Mouse (Mus musculus) cerebellum, adult 8-10 months (tissue): ENCODE results near the gene Rhd.

Source experiments
- DNase-seq: peaks from one replicate; pipeline ENCODE4 v3.0.0; 2022

Rhd gene

GRCm38 (mm10) chr4:134914122-134914863 lies 50.0 kb downstream of the Rhd start:
- DNase-seq: no peak

GRCm38 (mm10) chr4:134914864-134915209 lies 50.5 kb downstream of the Rhd start, which contains the start of gene Tmem50a:
Gene Tmem50a, minus strand, starts transcription at chr4:134915024.
- DNase-seq: peak; percentile 76

DNA sequence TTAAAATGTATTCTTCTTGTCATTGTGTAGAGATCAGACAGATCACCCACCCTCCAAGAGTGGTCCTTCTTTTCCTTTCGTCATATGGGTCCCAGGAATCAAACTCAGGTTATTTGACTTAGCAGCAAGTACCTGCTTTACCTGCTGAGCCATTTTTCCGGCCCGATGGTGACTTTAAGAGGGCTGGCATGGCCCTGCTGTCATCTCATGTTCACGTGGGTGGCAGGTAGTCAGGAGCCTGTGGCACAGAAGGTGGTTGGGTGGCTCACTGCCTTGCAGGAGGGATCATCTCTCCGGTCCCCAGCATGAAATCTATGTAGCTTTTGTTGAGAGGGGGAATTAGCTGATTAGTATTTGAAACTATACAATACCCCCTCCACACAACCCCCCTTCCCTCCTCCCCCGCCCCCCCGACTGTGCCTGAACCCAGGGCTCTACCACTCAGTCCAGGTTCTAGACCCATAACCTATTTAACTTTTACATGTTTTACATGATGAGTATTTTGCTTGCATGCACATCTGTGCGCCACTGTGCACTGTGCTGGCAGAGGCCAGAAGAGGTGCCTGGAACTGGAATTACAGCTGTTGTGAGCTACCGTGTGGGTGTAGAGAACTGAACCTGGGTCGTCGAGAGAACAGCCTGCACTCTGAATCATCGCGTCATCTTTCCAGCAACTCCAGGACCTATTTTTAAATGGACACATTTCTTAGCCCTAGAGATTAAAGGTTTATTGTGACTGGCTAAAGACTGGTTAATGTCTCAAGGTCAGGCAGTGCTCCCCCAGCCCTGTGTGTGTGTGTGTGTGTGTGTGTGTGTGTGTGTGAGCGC lies 51.1 kb downstream of the Rhd start:
- no peak for DNase-seq

DNA sequence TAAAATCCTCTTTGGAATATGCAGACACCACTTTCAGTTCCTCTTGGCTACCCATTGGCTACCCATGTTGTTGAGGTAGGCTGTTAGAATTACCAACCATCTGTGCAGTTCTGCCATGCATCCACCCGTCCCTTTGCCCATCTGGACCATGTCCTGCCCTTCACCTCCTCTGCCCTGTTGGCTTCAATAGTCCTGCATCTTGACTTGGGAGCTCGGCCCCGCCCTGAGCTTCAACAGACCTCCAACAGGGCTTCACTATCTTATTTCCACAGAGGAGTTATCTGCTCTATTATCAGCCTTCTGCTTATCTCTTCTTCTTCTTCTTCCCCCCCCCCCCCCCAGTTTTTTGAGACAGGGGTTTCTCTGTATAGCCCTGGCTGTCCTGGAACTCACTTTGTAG lies 52.9 kb downstream of the Rhd start:
- DNase-seq: no peak

DNA sequence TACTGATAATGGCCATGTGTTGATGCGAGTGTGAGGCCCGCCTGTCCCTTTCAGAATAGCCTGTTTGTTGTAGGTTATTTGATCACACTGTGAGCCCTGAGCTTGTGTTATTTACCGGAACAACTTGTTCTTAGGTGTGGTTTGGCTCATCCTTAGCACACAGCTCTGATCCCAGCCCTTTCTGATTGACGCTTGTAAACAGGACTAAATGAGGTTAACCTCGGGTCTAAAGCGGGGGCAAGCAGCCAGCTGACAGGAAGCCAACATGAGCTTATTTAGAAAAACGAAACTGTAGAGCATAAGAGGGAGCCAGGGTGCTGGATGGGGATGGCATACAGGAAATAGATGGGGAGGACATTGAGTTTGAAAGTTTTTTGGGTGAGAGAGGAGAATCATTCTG lies 54.0 kb downstream of the Rhd start:
- DNase-seq: no peak

DNA sequence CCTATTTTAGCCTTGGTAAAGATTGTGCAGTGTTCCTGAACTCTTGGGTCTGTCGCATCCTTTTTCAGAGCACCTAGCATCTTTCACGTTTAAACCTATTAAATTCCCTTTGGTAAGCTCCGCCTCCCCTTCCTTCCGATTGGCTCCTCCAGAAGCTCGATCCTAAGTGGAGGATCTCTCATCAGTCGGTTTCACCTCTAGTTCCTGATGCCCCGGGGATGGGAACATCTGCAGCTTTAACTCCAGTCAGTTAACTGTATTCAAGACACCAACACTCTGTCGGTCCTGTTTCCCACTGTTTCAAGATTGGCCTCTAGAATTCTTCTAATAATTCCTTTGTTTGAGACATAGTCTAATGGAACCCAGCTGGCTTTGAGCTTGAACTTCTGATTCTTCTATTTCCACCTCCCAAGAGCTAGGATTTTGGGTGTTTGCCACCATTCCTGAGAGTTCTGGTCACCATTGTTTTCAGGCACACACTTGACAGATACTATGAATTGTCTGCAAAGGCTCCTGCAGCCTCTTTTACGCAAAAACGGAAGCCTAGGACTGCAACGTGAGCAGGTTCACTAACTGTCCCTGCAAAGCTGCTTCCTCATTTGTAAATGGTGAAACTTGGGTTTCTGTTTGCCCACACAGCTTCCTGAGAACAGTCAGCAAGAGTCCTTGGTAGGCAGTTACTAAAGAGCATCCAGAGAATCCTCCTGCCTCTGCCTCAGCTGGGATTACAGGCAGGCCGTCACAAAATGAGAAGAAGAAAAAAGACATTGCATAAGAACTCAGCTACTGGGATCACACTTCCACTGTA lies 55.6 kb downstream of the Rhd start:
- no peak for DNase-seq

GRCm38 (mm10) chr4:134920631-134921030 lies 56.3 kb downstream of the Rhd start:
- DNase-seq: no peak

- DNase-seq: no peak
Measured at GRCm38 (mm10) chr4:134921703-134922102, 57.4 kb downstream of the Rhd start.

GRCm38 (mm10) chr4:134922111-134922924 lies 58.0 kb downstream of the Rhd start:
- DNase-seq: no peak

GRCm38 (mm10) chr4:134922925-134923244 lies 58.5 kb downstream of the Rhd start:
- DNase-seq: no peak

DNA sequence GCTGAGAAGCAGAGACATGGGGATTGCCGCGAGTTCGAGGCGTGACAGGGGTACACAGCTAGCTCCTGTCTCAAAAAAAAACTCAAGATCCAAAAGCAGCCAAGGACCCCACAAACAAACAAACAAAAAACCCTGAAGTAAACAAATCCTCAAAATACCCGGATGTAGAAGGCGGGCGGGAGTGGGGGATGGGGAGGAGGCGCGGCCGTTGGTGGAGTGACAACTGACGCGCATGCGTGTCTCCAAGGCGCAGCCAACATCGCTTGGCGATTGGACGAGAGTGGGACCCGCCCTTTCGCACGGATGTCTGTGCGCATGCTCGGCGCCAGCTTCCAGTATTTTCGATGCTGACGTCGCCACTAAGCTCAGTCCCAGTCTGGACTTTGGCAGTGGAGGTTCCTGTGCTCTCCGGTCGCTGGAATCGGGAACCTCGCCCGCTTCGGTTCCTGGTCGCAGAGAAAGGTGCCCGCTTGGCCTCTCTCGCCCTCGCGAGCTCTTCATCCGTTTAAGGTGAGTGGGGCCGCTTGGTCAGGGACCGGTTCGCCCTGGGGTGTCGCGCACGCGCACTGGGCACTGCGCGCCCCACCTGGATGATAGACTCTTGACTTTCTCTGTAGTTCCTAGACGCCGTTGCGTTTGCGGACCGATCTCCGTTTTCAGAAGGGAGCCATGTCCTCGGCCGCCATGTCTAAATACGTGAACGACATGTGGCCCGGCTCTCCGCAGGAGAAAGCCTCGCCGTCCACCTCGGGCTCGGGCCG lies 59.1 kb downstream of the Rhd start, which contains the start of gene Rsrp1:
Rsrp1 (plus strand) TSS at position 335 of the 761 bp plus-strand sequence.
- DNase-seq: peak; percentile 98

- peak; percentile 43 for DNase-seq
Measured at GRCm38 (mm10) chr4:134924019-134924741, 59.8 kb downstream of the Rhd start.

- DNase-seq: no peak
Measured at GRCm38 (mm10) chr4:134925206-134925605, 60.9 kb downstream of the Rhd start.

GRCm38 (mm10) chr4:134927815-134928463 lies 63.6 kb downstream of the Rhd start:
- DNase-seq: no peak

GRCm38 (mm10) chr4:134928464-134928836 lies 64.1 kb downstream of the Rhd start:
- DNase-seq: no peak

DNA sequence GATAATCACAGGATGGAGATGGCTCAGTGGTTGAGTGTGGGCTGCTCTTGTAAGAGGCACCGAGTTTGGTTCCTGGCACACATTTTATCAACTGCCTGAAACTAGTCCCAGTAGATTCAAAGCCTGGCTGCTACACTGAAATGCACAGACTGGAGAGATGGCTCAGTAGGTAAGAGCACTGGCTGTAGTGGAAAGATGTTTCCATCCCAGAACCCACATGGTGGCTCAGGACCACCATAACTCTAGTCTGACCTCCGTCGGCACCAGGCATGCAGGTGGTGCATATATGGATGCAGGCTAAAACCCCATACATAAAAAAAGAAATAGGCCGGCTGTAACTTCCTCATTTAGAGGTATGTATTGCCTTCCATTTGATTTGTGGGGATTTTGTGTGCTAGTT lies 65.2 kb downstream of the Rhd start:
- DNase-seq: no peak

GRCm38 (mm10) chr4:134930190-134930589 lies 65.9 kb downstream of the Rhd start:
- DNase-seq: no peak

DNA sequence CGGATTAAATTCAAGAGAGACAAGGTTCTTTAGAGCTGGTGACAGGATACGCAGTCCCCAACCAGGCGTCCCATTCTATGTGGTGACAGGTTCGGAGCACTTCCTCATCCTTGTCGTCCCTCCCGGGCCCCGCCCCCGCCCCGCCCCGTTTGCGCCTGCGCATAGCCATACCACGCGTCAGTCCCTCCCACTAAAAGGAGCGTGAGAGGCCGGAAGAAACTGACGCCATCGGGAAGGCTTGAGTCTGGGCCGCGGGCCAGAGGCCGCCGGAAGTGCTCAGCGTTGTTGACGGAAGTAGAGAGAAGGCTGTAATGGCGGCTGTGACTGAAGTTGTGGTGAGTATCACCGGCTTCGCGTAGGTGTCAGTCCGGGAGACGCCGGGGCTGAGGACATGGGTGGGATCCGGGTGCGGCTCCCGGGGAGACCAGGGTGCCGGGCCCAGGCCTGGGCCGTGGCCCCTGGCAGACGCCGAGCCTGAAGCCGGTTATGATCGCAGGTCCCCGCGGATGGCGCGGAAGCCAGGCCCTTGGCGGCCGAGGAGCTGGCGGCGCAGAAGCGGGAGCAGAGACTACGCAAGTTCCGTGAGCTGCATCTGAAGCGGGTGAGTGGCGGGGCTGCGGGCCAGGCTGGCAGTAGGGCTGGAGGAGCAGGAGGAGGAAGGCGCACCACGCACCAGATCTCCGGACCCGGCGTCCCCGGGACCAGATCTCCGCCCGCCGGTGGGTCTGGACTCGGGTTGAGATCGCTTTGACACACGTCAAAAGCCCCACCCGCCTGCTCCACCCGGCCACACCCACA lies 66.5 kb downstream of the Rhd start, which contains the start of gene Syf2:
Syf2 (plus strand) TSS at position 215 of the 798 bp plus-strand sequence.
- peak; percentile 93 for DNase-seq
